Mouse (Mus musculus): ENCODE measurements around the gene Dnajc6.
A peak's percentile ranks its signal among the peaks of the same experiment; 100 is the strongest.

The Dnajc6 gene

DNA sequence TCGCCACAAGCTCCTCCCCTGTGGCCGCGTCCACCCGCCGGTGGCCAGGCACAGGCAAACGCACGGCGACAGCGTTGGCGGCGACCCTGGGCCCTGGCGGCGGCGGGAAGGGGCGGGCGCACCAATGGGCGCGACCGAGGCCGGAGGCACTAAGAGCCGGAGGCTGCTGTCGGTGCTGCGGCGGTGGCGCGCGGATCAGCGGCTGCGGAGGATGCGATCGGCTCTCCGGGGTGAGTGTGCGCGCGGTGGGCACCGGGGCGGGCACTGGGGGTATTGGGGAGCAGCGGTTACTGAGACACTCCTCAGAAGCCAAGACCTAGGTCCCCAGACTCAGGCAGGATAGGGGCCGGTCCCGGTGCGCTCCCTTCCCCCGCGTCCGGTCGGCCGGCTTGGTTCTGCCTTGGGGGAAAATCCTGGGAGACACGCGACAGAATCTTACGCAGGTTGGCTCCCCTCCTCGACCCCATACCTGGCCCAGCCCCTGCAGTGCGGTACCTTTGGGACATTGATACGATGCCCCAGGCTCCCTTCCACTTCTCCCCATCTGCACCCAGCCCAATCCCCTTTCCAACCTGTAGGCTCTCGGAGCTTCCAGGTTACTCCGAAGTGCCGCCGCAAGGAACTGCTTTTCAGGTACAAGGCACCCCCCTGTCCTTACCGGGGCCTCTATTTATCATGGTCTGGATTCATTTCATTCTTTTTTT lies at the start of gene Dnajc6:
Dnajc6 (plus strand) TSS at position 115 of the 704 bp plus-strand sequence.
- no peak for DNase-seq

DNA sequence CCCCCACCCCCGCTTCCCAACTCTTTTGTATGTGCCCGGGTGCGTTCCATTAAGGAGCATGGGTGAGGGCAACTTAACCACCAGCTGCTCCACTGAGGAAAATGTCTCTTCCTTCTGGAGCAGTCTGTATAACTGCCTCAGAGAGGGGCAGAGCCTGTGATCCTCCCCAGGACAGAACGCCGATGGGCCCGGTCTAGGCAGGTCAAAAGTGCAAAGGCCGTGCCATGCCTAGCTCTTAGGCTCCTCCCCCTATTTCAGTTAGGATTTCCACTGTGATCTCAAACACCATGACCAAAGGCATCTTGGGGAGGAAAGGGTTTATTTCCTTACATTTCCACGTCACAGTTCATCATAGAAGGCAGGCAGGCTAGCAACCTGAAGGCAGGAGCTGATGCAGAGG lies 47.7 kb upstream of the Dnajc6 start:
- no peak for DNase-seq

DNA sequence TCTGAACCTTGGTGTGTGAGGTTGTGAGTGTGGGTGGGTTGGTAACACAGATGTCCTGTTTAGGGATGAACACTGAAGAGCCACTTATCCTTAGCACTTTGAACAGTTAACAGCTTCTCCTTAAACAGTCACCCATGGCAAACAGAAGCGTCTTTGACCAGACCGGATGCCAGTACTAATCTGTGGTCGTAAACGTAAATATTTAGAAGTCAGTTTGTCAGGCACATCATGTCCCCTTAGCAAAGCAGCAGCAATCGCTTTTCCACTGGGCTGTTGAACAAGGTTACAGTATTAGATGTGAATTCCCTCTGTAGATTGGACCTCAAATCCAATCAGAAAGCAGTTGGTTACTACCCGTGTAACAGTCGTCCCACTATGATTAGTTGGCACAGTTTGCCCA lies 47.1 kb upstream of the Dnajc6 start:
- no peak for DNase-seq

DNA sequence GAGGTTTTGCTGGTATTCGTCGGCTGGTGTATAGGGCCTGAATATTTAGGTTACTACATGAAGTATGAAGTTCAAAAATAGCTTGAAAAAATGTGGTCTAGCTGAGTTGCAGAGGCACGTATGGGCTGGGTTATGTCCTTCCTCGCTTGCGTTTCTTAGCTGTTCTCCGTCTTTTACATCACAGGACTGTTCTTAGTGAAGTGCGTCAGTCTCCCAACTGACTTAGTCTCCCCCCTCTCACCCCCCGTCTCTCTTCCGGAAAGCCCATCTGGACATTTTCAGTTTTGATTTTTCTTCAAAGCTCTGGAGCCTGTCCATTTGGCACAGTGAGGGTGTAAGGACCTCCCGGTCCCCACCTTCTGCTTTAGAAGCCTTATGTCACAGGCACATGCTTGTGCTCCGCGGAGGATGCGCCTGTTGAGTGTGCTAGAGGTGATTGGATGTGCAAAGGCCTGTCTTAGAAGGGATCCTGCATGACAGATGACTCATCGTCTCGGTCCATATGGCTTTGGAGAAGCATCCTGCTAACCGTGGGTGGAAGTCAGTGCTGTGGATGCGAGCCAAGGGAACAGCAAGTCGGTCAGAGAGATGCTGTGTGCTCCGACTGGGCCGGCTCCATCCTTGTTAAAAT lies 46.2 kb upstream of the Dnajc6 start:
- peak; percentile 92 for DNase-seq

DNA sequence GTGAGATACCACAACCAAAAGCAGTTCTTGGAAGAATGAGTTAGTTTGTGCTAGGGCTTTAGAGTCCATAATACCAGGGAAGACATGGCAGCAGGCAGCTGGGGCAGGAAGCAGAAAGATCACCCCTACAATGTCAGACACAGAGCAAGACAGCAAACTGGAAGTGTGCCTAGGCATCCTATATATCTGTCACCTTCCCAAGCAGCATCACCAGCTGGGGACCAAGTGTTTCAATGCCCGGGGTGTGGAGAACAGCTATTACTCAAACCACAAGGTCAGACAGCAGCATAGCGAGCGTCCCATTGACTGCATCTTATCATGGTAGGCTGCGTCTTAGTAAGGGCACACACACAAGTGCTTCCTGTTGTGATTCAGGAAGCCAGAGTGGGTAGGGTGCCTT lies 45.4 kb upstream of the Dnajc6 start:
- DNase-seq = no peak

DNA sequence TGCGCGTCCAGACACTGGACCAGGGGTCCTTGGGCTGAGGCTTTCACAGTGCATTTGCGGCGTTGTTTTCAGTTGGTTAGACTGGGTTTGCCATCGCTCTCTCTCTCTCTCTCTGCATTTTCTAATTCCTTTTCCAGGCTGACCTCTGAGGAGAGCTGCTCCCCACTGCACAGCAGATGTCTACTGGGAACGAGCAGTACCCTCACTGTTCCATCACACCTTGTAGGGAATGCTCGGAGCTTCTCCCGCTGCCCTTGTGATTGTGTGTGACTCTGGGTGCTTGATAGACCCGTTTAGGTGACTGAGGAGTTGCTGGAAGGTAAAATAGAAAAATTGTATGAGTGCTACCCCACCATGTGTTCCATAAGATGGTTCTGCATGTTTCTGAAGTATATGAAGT lies 43.6 kb upstream of the Dnajc6 start:
- no peak for DNase-seq

DNA sequence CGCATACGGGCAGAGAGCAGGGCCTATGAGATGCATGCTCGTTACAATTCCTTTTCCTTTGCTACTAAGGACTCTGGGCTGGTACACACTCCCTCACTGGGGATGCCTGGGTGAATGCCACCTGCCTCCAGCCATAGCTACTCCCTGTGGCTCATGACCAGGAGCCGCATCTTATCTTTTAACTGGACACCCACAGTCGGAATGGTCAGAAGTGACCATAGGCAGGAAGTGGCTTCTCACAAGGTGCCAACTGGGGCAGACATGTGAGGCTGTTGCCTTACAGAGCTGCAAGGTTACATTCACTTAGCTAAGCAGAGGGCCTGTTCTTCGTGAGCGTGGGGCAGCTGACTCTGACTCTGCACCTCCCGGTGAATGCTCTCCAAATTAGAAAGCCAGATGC lies 39.3 kb upstream of the Dnajc6 start:
- no peak for DNase-seq

DNA sequence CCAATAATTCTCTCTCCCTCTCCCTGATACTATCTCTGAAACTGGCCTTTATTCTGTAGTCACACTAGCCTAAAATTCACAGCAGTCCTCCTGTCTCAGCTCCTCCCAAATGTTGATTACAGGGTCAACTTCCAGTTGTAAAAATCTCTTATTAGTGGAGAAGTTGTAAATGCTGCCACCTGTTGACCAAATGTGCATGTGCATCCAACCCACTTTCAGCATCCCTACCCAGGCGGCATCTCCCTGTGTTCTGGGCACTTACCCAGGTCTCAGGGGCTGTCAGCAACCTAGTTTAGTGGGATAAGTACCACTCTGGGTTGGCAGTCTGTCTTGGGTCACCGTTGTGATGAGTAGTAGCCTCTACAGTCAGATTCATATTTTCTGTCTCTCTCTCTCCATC lies 38.1 kb upstream of the Dnajc6 start:
- DNase-seq = peak; percentile 54

DNA sequence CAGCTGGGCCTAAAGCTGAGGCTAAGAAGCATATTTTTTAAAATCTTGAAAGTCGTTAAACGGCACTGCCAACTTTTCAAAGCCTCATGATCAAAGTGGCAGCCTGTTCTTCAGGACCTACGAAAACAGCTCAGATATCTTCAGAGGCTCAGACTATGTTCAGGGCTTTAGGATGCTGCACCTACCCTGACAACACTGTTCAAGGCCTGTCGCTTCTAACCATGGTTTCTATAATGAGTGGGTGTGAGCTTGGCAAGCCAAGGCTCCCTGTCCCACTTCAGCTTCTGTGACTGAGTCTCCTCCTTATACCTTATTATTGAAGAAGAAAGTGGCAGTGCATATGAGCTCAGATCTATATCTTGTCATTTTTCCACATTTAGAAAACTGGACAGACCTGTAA lies 37.1 kb upstream of the Dnajc6 start:
- peak; percentile 13 for DNase-seq

DNA sequence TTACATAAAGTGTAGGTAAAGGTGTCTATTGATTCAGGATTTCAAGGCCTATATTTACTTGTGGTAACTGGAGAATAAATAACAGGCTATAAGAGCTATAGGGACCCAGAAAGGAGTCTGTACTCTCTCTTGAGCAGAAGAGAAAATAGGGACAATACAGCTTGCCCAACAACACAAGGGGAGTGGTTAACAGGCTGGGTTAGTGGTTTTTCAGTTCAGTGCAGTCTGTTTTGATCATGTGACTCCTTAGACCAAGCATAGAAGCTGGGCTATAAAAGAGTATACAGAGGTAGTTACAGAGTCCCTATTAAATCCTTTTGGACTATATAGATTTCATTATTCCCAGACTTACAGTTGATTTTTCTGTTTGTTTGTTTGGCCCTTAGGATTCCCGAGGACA lies 36.3 kb upstream of the Dnajc6 start:
- DNase-seq = no peak

DNA sequence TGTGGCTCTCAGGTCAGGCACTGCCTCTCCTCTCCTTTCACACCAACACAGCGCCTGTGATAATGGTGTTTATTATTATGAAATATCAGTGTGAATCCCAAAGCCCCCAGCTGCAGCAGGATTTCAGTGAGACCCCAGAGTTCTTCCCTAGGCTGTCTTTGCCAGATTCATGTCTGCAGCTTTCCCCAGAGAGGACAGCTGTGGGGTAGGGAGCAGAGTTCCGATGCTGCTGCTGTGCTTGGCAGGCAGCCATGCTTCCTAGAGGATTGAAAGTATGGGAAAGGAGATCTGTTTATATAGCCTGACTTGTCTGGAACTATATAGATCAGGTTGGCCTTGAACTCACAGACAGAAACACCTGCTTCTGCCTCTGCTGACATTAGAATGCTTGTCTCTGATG lies 34.4 kb upstream of the Dnajc6 start:
- no peak for DNase-seq

DNA sequence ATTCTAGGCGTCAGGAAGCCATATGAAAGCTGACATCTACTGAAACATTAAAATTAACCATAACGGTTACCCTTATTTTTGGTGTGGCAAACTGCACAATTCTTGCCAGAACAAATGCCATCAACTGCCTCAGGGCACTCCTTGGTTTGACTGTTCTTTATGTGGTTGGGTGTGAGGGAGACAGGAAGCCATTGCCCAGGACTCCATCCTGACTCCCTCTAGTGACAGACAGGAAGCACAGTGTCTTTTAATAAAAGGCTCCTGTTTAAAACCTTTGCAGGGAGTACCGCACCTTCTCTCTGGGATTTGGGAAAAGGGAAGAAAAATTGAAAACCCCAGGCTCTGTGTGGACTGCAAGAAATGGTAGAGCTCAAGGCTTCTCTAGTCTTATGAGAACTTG lies 30.2 kb upstream of the Dnajc6 start:
- DNase-seq = no peak

DNA sequence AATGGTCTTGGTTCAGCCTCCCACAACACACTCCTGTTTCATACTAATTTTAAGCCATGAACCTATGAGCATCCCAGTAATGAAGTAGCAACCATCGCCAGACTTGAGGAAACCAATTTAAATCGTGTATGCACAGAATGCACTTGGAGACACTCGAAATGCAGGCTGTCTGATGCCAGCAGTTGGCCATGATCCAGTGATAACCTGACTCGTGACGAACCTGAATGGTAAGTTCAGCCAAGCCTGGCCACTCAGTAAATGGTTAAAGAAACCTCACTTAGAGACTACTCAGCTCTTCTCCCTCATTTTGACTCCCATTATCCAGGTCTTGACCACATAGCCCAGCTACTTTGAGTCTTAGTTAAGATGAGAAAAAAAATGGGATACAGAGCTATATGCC lies 27.2 kb upstream of the Dnajc6 start:
- DNase-seq = no peak

DNA sequence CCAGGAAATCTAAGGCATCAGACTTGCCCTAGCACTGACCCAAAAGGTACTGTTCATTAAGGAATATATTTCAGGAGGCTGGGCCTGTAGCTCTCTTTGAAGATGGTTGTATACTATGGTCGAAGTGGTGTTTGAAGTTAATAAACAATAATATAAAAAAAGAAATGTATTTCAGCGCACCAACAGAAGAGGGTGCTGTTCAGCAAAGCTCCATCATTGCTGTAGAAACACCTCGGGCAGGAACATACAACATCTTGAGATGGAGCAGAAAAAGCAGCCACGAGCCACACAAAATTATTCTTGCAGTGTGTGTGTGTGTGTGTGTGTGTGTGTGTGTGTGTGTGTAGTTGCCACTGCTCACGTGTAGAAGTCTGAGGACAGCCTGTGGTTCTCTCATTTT lies 25.9 kb upstream of the Dnajc6 start:
- no peak for DNase-seq

DNA sequence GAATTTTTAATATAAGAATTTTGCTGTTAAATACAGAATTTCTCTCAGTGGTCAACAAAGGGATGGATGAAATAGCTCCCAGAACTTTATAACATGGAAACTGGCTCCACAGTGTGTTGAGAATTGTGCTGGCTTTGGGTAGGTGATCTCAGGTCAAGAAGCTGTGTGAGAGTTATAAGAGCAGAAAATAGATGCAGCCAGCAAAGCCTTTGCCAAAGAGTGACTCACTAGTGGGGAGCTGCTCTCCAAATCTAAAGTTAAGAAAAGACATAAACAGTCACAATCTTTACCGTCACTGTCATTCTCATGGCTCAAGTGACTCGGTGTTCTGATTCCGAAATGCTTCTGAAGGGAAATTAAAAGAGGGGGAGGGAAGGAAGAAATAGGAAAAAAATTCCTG lies 23.7 kb upstream of the Dnajc6 start:
- DNase-seq = peak; percentile 51

DNA sequence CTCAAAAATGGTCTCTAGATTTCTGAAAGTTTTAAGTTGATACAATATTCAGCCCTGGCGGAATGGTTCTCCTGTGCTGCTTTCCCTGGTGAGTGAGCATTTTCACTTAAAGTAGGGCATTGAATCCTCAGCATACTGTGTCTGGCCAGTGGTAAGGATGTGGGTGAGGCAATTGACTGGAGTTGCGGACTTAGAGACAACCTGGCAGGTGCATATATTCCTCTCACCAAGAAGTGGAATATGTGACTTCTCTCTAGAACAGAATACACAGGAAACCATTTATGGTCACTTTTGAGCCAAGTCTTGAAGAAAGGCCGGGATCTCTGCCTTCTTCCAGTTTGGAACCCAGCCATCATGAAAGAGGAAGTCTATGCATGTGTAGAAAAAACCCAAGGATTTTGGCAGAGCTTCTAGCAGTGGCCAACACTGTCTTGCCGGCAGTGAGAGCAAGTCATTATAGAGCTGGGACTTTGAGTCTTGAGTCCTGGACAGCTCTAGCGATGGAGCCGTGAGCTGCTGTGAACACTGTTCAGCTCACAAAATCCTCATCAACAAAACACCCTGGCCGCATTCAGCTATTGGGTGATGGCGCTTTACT lies 6.0 kb upstream of the Dnajc6 start:
- no peak for DNase-seq

DNA sequence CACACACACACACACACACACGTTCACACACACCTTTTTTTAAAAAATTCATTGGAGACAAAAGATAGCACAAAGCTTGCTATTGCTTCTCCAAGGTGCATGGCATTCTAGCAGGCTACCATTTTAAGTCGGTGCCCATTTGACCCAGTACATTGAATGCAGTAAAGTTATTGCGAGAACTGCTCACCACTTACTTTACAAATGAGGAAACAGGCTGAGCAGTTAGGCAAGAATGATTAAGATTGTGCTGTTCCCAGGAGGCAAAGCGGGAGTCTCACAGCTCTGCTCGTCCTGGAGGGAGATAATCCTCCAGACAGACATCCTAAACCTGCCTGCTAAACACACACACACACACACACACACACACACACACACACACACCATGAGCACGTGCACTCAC lies 4.7 kb upstream of the Dnajc6 start:
- no peak for DNase-seq

DNA sequence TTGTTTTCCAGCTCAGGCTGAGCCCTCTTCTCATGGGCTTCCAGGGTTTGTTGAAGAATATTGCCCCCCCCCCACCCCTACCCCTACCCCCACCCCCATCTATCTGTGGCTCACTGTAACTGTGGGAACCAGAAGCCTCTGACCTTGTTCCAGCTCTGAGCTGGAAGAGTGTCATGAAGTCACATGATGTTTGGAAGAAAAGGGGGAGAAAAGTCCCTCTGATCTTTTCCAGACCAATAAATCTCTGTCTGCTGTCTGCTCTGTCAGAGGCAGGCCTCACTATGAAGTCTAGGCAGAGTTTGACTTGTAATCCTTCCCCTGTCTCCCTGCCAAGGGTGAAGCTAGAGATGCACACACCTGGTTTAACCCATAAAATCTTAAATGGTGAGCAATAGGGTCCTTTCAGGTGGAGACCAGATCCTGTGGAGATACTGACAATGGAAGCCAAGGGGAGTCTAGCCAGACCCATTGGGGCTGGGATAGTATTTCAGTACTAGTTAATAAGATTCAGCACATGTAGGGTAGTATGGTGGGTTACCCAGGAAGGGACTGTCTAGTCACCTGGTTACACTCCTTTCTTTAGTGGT lies 2.7 kb upstream of the Dnajc6 start:
- no peak for DNase-seq

DNA sequence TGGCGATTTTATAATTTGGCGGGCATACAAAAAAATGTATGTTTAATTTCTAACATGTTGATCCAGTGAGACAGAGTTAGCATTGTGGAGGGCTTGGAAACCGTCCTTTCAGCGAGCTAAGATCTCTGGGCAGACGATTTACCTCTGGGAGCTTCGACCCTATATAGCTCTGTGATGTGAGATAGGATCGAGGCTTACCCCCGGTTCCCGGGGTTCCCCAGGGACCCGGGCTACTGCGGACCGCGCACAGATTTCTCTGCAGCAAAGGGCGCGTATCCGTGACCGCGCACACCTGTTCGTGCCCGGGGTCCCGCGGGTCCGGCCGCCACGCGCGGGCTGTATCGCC lies 287 bp upstream of the Dnajc6 start:
- no peak for DNase-seq

DNA sequence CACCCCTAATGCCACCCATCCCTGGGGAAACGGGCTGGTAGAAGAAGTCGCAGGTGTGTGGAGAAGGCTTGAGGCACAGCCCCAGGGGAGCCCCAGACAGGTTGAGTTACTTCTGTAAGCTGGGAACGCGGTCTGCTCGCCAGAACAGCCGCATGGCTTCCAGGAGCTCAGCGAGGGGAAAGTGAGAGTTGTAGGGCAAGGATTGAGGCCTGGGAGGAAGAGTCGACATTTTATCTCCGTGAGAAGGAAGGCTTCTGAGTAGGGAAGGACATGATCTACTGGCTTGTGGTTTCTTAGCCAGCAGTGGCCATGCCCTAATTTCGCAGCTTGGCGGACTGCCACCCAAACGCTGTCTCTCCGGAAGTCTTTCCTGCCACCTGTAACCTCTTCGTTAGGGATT lies 888 bp downstream of the Dnajc6 start:
- no peak for DNase-seq

DNA sequence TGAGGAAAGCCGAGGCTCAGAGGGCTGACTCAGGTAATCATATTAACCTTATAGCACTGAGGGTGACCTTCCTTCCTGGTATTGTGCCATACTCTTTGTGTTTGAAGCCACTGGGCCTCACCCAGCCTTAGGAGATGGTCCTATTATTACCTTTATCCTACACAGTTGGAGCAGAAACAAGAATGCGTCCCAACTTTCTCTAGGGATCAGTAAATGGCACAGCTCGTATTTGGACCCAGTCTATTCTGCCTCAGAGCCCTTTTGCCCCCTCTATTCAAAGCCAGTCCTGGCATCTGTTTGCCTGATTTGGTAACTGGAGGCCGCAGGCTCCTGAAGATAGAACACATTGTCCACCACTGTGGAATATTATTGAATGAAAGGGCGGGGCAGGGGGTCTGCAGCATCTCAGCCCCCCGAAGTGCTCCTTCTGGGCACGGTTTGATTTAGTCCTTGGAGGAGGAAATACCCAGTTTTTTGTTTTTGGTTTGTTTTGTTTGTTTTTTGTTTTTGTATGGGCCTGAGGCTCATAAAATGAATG lies 8.1 kb downstream of the Dnajc6 start:
- no peak for DNase-seq

DNA sequence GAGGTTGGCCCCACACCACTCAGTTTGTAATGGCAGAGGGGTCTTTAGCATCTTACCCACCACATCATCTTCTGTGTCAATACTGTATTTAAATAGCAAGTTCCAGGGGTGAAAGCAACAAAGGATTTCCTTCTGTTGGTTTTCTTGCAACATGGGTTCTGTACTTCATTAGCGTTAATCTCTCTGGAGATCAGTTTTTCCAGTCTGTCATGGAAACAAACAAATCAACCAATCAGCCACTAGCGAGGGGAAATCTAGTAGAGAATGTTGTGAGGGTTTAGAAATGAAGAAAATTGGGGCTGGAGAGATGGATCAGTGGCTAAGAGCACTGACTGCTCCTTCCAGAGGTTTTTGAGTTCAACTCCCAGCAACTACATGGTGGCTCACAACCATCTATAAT lies 9.5 kb downstream of the Dnajc6 start:
- DNase-seq = no peak

DNA sequence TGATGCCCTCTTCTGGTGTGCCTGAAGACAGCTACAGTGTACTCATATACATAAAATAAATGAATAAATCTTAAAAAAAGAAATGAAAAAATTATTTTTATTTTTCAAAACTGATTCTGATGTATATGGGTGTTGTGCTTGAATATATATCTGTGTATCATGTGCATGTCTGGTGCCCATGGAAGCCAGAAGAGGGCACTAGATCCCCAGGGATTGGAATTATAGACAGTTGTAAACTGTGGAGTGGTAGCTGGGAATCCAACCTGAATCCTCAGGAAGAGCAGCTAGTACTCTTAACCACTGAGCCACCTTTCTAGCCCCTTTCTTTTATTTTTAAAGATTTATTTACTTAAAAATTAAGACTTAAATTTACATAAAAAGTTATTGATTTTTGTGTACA lies 9.9 kb downstream of the Dnajc6 start:
- DNase-seq = no peak

All from right cerebral cortex, adult 18-20 months (tissue).